Mouse (Mus musculus): Measurements from ENCODE around the gene Xcr1.
A peak's percentile ranks its signal among the peaks of the same experiment; 100 is the strongest.

The Xcr1 gene

DNA sequence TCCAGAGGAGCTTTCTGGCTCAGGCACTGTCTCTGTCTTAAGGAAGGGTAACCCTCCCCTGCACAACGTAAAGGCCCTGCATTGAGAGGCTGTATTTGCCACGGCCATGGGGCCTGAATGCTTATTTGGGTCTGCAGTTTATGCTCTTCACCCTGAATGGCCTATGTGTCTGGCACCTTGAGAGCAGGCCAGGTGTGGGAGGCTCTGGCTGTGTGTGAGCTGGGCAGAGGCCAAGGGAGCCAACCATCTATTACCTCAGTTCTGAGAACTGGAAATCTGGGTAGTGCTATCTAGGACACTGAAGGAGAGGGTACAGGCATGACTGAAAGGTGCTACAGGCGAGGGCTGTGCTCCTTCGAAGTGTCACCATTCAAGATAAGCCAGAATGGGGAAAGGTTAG is 47.0 kb downstream of the Xcr1 start:
- peak; percentile 90 for DNase-seq

DNA sequence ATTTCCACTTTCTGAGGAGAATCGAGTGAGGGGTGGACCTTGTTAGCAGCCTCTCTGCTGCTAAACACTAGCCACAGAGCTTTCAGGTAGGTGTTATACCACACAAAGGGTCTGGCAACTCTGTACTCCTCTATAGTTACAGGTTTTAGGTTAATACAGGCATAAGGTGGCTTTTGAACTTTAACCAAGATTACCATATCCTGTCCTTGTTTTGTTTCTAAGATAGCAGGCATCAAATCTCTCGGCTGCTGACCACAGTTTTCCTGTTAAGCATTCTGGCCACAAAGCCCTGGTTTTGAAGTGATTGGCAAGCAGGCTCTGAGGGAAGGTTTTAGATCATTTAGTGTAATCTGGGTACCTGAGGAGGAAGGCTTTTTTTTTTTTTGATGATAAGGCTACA is 47.5 kb downstream of the Xcr1 start:
- DNase-seq, result peak; percentile 48

GRCm38 (mm10) chr9:123811831-123812230 is 50.0 kb downstream of the Xcr1 start:
- DNase-seq, result peak; percentile 72

DNA sequence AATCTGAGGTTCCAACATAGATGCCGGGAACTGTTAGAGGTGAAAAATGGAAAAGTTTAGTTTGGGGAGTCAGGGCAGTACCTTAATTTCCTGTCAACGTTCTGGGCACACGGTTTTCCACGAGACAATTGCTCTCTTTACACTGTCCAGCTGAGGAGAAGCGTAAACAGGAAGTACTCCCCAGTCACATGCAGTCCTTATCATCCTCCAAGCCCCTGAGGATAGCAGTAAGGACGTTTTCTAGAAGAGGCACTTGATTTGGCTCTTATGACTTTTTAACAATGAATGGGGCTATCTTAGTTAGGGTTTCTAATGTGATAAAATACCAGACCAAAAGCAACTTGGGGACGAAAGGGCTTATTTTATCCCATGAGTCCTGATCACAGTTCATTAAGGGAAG is 53.2 kb downstream of the Xcr1 start:
- peak; percentile 92 for DNase-seq

DNA sequence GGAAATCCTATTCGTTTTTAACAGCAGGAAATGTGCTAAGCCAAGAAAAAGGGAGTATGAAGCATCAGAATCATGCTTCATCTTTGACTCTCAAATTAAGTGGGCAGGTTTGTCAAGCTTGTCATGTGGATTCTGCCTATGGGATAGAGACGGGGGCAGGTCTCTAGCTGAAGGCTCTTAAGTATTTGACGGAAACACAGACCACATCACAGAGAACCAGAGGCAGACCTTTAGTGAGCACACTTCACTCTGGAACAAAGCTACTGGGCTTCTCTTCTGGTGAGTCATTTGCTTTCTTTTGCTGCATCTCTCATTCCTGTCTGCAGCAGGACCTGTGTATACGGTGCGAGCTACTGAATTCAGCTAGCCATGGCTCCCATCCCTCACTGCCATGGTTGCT is 55.6 kb downstream of the Xcr1 start, which contains the start of gene Cxcr6:
TSS of gene Cxcr6 (plus strand) at position 209 of the 400 bp plus-strand sequence.
- DNase-seq, result peak; percentile 61

DNA sequence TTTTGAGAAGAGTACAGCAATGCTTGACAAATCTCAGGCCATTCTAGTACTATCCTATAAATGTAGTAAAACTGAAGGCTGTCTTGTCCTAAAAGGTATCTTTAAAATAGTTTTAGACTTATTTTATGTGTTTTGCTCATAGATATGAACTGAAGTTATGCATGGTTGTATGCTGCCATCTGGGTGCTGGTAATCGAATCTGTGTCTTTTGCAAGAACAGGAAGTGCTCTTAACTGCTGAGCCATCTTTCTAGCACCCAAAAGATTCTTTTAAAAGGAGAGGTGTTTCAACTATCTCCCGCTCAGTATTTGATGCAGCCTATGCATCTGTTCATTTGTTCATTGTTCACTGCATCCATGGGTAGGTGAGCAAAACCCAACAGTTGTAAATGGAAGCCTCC is 56.6 kb downstream of the Xcr1 start:
- DNase-seq, result peak; percentile 23

DNA sequence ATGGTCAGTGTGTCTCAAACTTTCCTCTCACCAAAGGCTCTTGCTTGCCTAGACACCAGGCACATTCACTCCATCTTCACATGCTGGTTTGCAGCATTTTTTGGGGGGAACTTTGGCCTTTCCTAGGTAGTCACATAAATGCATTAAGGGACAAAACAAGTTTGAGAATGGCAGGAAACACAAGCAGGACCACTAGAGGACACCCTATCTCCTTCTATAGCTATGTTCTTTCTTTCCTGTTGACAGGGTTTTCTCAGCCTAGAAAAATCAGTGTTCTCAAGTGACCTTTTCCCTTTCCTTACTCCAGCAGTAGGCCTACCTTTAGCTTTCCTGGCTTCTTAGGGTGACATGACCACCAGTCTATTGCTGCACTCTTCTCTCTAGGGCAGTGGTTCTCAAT is 58.9 kb downstream of the Xcr1 start:
- DNase-seq, result peak; percentile 49

DNA sequence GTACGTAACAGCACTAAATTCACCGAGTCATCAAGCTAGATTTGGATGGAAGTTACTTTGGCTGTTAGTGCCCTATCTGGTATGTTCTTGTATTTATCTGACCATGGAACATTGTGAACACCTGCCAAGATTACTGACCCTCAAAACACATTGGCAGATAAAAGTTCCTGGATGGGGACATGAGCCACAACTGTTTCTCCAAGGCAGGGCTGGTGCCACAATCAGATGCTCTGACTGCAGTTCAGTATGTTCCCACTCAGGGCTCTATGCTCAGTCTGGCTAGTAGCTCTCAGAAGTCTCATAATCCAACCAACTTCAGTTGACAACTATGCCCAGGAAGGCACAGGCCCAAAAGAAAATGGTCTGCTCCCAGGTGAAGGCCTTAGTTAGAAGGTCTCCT is 59.4 kb downstream of the Xcr1 start:
- DNase-seq, result peak; percentile 91

All from heart, adult 11 months (tissue).